Mouse (Mus musculus) midbrain, embryonic 14.5 days (tissue): ENCODE measurements around the gene Abcf2. TPM values are rescaled to one million over a fixed set of nuclear protein-coding genes. Genes with fewer than 3 reads are reported as not detected.

ENCODE experiments used
- ATAC-seq: fragments of 200-750 bp; cut with Nextera tagmentation; 2 replicates; pipeline ENCODE4 v1.8.0; 2017; ENCODE audit warnings: moderate number of reproducible peaks, moderate library complexity; ENCODE audit not compliant: low FRiP score, low TSS enrichment
- DNase-seq: peaks from one replicate; pipeline ENCODE4 v3.0.0-alpha.2; 2015
- H3K27ac ChIP-seq: fragments of 300-500 bp; sonication (generic); replicated peaks from 2 replicates; pipeline ENCODE4 v1.5.1; 2014; ENCODE audit warnings: mild to moderate bottlenecking, low read depth, low read length, moderate library complexity
- H3K27me3 ChIP-seq: fragments of 300-500 bp; sonication (generic); 2 replicates; pipeline ENCODE4 v1.6.1; 2014; ENCODE audit warnings: low read length, control low read depth, mixed read lengths; ENCODE audit not compliant: control insufficient read depth, insufficient read depth
- H3K36me3 ChIP-seq: fragments of 300-500 bp; sonication (generic); 2 replicates; pipeline ENCODE4 v1.6.1; 2014; ENCODE audit warnings: low read length, control low read depth; ENCODE audit not compliant: control insufficient read depth, insufficient read depth
- H3K4me1 ChIP-seq: fragments of 300-500 bp; sonication (generic); 2 replicates; pipeline ENCODE4 v1.6.1; 2014; ENCODE audit warnings: mild to moderate bottlenecking, antibody characterized with exemption, low read length, control low read depth; ENCODE audit not compliant: control insufficient read depth, insufficient read depth
- H3K4me2 ChIP-seq: fragments of 300-500 bp; sonication (generic); 2 replicates; pipeline ENCODE4 v1.6.1; 2014; ENCODE audit warnings: mild to moderate bottlenecking, low read length, moderate library complexity
- H3K4me3 ChIP-seq: fragments of 300-500 bp; sonication (generic); replicated peaks from 2 replicates; pipeline ENCODE4 v1.5.1; 2014; ENCODE audit warnings: low read depth, low read length
- H3K9ac ChIP-seq: fragments of 300-500 bp; sonication (generic); replicated peaks from 2 replicates; pipeline ENCODE4 v1.6.1; 2014; ENCODE audit warnings: mild to moderate bottlenecking, low read length, moderate library complexity
- H3K9me3 ChIP-seq: fragments of 300-500 bp; sonication (generic); 2 replicates; pipeline ENCODE4 v1.6.1; 2016; ENCODE audit warnings: low read length, control low read depth, mixed read lengths; ENCODE audit not compliant: control insufficient read depth
- WGBS: fragments of 180-500 bp; shearing (Covaris S2); extraction: QIAGEN DNeasy Blood & Tissue Kit; methylation state at CpG from one replicate; pipeline ENCODE4 v1.1.7; 2014; 5-methylcytosine and 5-hydroxymethylcytosine counted together
- polyA plus RNA-seq: library from polyadenylated mRNA; unstranded; fragments of >200 nt; fragmentation: Nextera tagmentation; extraction: Ambion mirVana; gene quantifications from 2 replicates; pipeline ENCODE4 v1.2.1, GENCODE M21; 2014

The Abcf2 gene
- polyA plus RNA-seq, 1 experiment from 2014 or later = 88.1 TPM

DNA sequence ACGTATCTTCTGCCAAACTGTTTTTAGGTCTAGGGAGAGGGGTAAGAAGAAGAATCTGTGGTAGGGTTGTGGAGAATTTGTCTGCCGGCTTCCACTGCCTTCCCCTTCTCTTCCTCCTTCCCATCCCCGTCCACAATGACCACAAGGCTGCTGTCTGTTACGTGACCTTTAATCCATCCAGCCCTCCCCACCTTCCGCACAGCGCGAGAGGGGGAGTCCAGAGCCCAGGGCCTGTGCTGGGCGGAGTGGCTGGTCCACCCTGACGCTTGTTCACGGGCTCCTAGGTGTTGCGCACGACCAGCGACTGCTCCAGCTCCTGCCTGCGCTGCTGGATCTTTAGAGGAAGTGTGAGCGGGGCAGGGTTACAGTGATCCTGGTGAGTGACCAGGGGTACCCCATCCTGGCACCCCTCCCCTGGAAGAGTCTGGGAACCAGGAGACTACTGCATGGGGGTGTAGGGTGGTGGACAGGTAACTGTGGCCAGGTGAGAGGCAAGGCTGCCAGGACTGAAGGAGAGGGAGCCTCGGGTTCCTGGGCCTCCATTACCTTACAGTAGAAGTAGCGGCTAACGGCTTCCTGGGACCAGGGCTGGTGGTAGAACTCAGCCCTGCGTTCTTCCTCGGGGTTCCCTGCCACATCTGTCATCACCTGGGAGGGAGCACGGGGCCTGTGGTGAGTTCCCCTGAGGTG lies 15.3 kb upstream of the Abcf2 start:
- ATAC-seq (no peak), DNase-seq (no peak)
- peaks cover 27% of the 10 kb centered on the region for H3K4me1 ChIP-seq
- peaks cover 68% of the 10 kb centered on the region for H3K36me3 ChIP-seq
- no peak overlapping the region for H3K9ac ChIP-seq
- H3K4me3 ChIP-seq = no peak overlapping the region
- H3K27ac ChIP-seq = no peak overlapping the region
- WGBS = 65% methylated on average over 21 of the region's 21 CpGs
- no peak overlapping the region for H3K4me2 ChIP-seq
- no peaks in the 10 kb centered on the region for H3K9me3 ChIP-seq
- no peaks in the 10 kb centered on the region for H3K27me3 ChIP-seq

DNA sequence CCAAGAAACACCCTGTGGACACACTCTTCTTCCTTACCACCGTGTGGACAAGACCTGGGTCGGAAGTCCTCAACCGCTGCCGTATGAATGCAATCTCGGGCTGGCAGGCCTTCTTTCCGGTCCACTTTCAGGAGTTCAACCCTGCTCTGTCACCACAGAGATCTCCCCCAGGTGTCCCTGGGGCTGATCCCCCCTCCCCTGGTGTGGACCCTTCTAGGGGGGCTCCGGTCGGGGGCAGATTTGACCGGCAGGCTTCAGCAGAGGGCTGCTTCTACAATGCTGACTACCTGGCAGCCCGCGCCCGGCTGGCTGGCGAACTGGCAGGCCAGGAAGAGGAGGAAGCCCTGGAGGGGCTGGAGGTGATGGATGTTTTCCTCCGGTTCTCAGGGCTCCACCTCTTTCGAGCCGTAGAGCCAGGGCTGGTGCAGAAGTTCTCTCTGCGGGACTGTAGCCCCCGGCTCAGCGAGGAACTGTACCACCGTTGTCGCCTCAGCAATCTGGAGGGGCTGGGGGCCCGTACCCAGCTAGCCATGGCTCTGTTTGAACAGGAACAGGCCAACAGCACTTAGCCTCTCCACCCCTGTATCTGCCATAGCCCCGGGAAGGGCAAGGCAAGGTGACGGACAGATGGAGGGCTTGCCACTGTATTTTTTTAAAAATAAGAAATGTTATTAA lies 14.7 kb upstream of the Abcf2 start:
- H3K4me3 ChIP-seq = no peak overlapping the region
- H3K9me3 ChIP-seq = no peaks in the 10 kb centered on the region
- H3K27ac ChIP-seq = no peak overlapping the region
- no peak for ATAC-seq
- H3K4me1 ChIP-seq = peaks cover 29% of the 10 kb centered on the region
- H3K36me3 ChIP-seq = peaks cover 68% of the 10 kb centered on the region
- H3K4me2 ChIP-seq = no peak overlapping the region
- no peaks in the 10 kb centered on the region for H3K27me3 ChIP-seq
- DNase-seq = no peak
- 62% methylated on average over 24 of the region's 24 CpGs for WGBS
- no peak overlapping the region for H3K9ac ChIP-seq

DNA sequence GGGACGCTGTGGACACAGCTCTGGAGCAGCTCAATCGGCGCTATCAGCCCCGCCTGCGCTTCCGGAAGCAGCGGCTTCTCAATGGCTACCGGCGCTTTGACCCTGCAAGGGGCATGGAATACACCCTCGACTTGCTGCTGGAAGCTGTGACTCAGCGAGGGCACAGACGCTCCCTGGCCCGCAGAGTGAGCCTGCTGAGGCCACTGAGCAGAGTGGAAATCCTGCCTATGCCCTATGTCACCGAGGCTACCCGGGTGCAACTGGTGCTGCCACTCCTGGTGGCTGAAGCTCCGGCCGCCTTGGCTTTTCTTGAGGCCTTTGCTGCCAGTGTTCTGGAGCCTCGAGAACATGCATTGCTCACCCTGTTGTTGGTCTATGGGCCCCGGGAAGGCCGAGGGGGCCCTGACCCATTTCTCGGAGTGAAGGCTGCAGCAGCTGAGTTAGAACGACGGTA lies 14.0 kb upstream of the Abcf2 start:
- Histone ChIP-seq H3K36me3 (peaks cover 68% of the 10 kb centered on the region), H3K9ac (no peak overlapping the region), H3K27ac (0 out of 2 replicates have a peak overlapping the region, but pooled peaks have one; percentile 8), H3K4me2 (no peak overlapping the region), H3K4me3 (no peak overlapping the region), H3K4me1 (peaks cover 22% of the 10 kb centered on the region), H3K9me3 (no peaks in the 10 kb centered on the region), H3K27me3 (no peaks in the 10 kb centered on the region)
- 22% methylated on average over 23 of the region's 23 CpGs for WGBS
- no peak for DNase-seq
- ATAC-seq = no peak

DNA sequence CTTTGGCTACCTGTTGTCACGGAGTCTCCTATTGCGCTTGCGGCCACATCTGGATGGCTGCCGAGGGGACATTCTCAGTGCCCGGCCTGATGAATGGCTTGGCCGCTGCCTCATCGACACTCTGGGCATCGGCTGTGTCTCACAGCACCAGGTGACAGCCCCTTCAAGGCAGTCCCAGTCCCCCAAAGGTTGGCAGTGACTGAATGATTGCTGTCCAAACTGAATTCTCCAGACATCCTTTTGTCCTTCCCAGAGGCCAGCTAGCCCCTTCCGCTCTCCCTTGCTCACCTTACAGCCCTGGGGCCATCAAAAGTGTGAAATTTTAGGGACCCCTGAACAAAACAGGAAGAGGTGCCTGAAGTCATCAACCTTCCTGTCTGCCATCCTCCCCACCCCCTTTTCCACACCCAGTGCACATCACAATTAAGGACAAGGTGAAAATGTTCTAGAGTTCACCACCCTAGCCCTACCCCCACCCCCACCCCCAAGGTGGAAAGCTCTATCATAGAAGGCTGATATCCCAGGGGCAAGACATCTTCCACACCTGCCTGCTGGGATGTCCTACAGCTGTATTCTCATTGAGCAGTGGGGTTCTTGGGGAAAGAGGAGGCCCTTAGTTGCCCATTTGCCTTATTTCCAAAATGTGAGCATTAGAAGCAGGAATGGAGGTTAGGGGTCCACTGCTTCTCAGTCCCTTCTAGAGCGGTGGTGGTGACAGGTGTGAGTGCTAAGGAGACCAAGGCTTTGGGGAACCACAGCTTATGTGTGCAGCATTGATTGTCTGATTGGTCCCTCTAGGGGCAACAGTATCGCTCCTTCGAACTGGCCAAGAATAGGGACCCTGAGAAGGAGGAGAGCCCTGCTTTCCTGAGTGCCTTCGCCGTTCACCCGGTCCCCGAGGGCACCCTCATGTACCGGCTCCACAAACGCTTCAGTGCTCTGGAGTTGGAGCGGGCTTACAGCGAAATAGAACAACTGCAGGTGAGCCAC lies 12.5 kb upstream of the Abcf2 start:
- Histone ChIP-seq H3K36me3 (peaks cover 59% of the 10 kb centered on the region), H3K4me1 (peaks cover 10% of the 10 kb centered on the region), H3K4me3 (no peak overlapping the region), H3K4me2 (no peak overlapping the region), H3K9ac (no peak overlapping the region), H3K27me3 (no peaks in the 10 kb centered on the region), H3K9me3 (no peaks in the 10 kb centered on the region), H3K27ac (no peak overlapping the region)
- ATAC-seq (no peak), DNase-seq (no peak)
- WGBS = 89% methylated on average over 20 of the region's 20 CpGs

DNA sequence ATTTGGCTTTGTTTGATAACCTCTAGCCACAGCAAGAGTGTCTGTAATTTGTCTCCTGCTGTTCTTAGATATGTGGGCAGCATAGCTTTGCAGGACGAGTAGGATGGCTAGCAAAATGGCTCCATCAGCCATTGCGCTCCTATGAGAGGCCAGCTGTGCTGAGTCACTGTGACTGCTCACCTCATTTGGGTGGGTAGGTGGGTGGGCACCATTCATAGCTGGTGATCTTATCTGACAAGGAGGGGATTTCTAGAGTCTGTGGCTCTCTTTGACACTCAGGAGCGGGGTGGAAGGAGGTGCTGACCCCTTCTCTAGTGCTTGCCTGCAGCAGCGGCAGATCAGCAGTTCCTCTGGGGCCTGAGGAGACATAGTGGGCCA lies 9.9 kb upstream of the Abcf2 start:
- 39% methylated on average over 4 of the region's 4 CpGs for WGBS
- peaks cover 10% of the 10 kb centered on the region for H3K4me1 ChIP-seq
- no peak for DNase-seq

DNA sequence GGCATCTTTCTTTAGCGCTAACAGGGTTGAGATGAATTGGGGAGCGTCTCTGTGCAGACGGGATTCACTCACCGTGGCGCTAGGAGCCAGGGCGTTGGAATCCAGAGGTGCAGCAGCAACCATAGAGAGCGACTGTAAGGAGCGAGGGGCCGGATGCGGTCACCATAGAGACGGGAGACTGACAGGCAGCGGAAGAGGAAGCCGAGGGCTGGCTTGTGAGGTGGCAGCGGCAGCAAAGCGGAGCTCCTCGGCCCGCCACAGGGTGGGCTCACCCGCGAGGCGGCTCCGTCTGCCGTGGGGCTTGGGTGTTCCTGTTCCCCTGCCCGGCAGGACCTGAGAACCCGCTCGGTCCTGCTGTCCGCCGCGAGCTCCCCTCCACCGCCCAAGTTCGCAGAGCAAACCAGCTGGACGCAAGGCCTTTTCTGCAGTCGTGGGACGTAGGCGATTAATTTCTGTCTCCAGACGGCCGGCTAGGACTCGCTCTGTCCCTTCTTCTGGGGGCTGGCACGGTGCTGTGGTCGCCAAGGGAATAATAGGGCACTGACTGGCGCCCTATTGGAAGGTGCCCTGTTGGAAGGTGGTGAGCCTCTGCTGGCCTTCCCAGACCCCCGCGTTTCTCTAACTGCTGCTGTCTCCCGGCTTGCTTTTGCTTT lies 9.4 kb upstream of the Abcf2 start, which contains the start of gene Chpf2:
Gene Chpf2, plus strand, starts transcription at position 195 of the 653 bp plus-strand sequence.
- Histone ChIP-seq H3K9ac (peak within 1 kb of the TSS; percentile 86), H3K27ac (peak within 1 kb of the TSS; percentile 83), H3K36me3 (peaks cover 28% of the 10 kb centered on the region), H3K4me3 (peak within 1 kb of the TSS; percentile 81), H3K4me1 (peaks cover 10% of the 10 kb centered on the region), H3K27me3 (no peaks in the 10 kb centered on the region), H3K9me3 (no peaks in the 10 kb centered on the region), H3K4me2 (peak within 1 kb of the TSS; percentile 81)
- ATAC-seq (peak; percentile 88), DNase-seq (peak; percentile 93)
- WGBS = 0% methylated on average over 41 of the region's 43 CpGs

More for the DNA sequence above, 9.9 kb upstream of the Abcf2 start:
- peak overlapping the region; percentile 81 for H3K4me2 ChIP-seq
- H3K27ac ChIP-seq = peak overlapping the region; percentile 83
- H3K36me3 ChIP-seq = peaks cover 33% of the 10 kb centered on the region
- peak overlapping the region; percentile 86 for H3K9ac ChIP-seq
- H3K27me3 ChIP-seq = no peaks in the 10 kb centered on the region
- H3K4me3 ChIP-seq = peak overlapping the region; percentile 81
- ATAC-seq = no peak
- H3K9me3 ChIP-seq = no peaks in the 10 kb centered on the region

DNA sequence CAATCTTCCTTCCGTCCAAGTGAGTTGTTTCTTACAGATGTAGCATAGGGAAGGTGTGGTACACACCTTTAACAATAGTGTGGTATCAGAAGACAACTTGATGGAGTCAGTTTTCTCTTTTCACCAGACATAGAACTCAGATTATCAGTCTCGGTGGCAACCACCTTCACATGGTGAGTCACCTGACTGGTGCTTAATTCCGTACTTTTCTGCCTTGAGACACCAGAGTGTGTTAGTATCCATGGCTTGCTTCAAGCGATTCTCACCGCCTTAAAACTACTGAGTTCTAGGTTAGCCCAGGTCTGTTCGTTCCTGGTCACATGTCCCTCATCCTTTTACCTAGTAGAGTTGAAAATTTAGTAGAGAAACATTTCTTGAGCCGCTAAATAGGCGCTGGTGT lies 8.8 kb upstream of the Abcf2 start:
- Histone ChIP-seq H3K4me2 (peak overlapping the region; percentile 81), H3K9ac (peak overlapping the region; percentile 86), H3K9me3 (no peaks in the 10 kb centered on the region), H3K27me3 (no peaks in the 10 kb centered on the region), H3K36me3 (peaks cover 22% of the 10 kb centered on the region), H3K27ac (peak overlapping the region; percentile 83), H3K4me1 (peaks cover 10% of the 10 kb centered on the region), H3K4me3 (peak overlapping the region; percentile 81)
- DNase-seq (no peak), ATAC-seq (peak; percentile 32; the same call in 1 of the 2 replicates)
- WGBS = 8% methylated on average over 8 of the region's 8 CpGs
